Mouse (Mus musculus) spleen, postnatal 4 days (tissue): Measurements from ENCODE around the gene Casp8ap2.

ENCODE experiments used
- DNase-seq, 2 experiments: peaks; one replicate each; pipeline ENCODE4 v3.0.0; 2022; ENCODE audit warnings: low spot score in 2 of 2

The Casp8ap2 gene

GRCm38 (mm10) chr4:32668291-32668690 is 53.0 kb downstream of the Casp8ap2 start:
- no peak for DNase-seq

DNA sequence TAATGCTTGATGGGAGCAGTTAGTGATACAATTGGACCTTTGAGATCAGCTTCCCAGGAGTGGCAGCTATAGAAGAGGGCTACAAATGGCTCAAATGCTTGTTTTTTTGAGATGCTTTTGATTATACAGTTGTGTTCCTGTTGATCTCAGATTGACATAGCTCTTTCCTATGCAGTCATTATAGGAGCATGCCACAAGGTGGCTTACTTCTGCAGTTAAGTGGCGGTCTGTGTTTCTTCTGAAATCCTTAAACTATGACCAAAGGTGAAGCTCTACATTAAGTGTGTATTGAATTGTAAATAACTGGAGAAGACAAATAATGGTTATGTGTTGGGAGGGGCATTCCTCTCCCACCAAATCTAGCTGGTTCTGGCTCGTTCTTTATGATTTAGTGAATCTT is 54.6 kb downstream of the Casp8ap2 start:
- no peak for DNase-seq

DNA sequence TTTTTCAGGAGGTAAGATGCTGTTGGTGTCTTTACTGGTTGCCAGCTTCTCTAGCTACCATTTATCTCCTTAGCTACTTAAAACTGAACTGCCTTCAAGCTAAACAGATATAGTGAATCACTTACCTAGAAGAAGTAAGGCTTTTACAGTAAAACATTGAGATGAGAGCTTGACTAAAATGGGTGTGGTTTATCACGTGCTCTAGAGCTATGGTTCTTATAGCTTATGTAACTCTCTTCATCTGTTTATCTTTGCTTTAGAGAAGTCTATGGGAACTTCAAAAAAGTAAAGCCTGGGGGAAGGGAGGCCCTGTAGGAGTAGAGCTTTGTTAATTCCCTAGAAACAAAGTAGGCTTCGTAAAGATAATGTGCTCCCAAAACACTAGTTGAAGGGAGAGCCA is 58.8 kb downstream of the Casp8ap2 start:
- DNase-seq = no peak

- DNase-seq = no peak
These were observed 62.2 kb downstream of the Casp8ap2 start for GRCm38 (mm10) chr4:32677471-32677870.

GRCm38 (mm10) chr4:32680843-32681242 is 65.6 kb downstream of the Casp8ap2 start:
- no peak for DNase-seq

DNA sequence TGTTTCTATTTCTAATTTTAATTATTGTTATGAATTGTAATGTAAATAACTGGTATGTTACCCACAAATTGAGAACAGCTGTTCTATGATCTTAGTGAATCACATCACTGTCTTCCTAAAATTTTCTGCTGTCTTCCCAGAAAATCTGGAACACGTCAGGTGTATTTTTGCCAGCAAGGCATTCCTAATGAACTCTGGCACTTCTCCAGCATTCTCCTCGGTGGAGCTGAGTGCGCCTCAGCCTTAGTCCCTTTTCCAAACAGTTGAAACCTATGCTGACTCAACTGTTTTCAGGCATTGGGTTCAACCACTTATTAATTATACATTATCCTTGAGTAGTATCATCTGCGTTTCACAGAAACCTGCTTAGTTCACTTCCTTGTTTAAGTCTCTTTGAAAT is 67.2 kb downstream of the Casp8ap2 start:
- no peak for DNase-seq

GRCm38 (mm10) chr4:32683061-32683582 is 67.9 kb downstream of the Casp8ap2 start:
- DNase-seq = no peak
